Mouse (Mus musculus) R1 (cell line): ENCODE data around the gene Htr6.

ENCODE experiments used
- DNase-seq: peaks from one replicate; pipeline ENCODE4 v3.0.0-alpha.2; 2018; ENCODE audit warnings: low read depth, low spot score

Htr6 gene

DNA sequence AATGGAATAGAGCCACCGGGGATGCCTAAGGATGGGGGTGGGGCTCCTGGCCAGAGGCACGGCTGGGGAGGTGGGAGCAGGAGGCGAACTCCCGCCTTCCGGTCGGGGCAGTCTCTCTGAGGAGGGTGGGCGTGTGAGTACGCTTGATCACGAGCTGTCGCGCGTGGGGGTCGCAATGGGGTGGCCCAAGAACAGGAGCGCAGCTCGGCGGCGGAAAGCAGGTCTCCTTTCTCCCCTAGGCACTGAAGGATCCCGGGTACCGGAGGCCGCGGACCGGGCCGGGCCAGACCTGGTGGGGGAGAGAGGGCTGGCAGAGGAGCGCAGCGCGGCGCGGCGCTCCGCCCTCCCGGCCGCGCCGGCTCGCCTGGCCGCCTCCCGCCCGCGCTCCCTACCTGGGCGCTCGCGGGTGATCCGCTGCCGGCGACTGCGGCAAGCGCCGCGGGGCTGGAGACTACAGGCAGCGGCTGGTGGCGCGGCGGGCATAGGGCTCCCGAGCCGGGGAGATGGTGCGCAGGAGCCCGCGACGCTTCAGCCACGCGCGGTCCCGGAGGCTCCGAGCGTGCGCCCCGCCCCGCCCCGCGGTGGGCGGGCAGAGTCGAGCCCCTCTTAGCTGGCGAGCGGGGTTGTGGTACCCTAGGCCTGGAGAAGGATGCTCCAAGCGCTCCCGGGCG is at the start of gene Htr6:
Htr6 (minus strand) TSS at position 530 of the 671 bp plus-strand sequence.
- DNase-seq, result peak; percentile 59

DNA sequence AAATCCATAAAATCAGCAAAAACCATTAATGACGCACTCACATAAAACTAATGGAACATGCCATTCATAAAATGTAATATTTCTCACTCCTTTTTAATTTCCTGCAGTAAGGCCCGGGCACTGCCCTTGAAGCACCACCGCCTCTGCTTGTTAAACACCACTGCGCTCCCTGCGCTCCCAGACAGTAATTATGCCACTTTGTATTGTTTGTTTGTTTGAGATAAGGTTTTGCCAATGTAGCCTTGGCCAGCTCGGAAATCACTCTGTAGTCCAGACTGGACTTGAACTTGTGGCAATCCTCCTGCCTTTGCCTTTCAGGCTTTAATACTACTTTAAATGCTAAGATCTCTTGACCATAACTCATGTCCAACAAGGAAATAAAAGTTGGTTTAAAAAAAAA is 49.6 kb upstream of the Htr6 start:
- DNase-seq, result no peak

DNA sequence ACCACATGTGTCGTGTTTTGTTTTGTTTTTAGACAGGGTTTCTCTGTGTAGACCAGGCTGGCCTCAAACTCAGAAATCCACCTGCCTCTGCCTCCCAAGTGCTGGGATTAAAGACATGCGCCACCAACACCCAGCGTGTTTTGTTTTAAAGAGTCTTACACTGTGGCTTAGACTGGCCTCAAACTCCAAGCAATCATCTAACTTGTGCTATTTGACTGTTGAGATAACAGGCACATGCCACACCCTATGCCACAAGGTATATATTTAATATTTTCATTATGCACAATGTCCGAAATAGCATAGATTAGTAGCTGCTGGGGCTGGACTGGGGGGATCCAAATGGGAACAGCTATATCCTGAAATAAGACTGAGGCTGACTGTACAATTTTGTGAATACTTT is 47.2 kb upstream of the Htr6 start:
- no peak for DNase-seq

DNA sequence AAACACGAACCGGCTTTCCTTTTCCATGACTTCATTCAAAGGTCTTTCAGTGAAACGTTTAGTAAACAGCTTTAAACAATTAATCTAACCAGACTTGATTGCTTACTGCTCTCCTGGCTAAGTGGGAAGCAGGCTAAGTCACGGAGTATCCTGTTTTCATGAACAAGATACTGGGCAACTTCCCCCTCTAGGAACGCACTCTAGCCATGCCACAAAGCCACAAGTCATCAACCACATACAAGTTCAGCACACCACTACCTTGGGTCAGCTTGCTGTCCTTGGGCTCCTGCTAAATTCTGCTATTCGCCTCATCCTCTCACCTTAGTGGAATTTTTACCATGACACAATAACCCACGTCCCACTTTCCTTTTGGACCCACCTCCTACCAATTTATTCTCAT is 45.6 kb upstream of the Htr6 start:
- no peak for DNase-seq

DNA sequence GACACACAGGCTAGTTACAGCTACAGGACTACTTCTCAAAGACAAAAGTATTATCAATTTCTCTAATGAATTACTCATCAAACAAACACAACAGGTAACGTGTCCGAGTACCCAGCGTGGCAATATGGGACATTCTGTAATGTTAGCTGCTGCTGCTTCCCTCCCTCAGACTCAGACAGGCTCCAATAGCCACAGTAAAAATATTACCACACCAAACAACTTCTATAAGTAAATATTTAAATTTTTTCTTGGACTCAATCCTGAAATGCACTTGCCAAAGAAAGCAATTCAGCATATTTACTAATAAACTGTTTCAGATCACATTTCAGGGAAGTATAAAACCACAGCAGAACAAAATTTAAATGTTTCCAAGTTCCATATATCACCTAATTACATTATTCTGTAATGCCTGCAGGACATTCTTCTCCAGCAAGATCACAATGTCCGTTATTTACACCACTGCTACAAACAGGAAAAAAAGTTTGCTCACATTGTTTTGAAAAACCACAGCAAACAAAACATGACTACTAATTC is 45.0 kb upstream of the Htr6 start:
- no peak for DNase-seq

DNA sequence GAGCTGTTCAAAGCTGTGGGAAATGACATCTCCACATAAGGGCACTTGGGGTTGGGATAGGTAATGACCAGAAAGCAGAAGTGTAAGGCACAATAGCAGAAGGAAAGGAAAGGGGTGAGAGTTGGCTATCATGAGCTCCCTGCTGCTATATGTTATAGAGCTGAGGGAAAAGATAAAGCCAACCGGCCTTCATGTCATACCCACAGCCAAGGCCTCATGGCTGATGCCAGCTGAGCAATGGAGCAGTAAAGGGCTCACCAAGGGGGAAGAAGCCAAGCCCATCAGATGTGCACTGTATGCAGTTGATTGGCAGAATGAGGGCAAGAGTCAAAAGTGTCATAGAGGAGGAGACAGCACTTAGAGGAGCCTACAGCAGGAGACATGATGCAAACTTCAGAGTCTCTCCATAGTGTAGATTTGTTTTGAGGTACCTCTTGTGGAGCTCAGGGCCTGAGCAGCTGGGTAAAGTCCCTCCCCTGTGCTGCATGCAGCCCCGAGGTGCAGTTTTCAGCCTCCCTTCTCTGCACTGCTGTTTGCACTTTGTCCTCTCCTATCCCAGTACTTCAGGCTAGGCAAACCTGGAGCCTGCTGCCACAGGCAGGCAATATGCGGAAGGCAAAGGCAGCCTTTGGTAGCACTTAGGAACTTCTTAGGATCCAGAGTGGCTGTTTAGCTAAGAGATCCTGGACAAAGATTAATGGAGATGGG is 41.1 kb upstream of the Htr6 start:
- no peak for DNase-seq

DNA sequence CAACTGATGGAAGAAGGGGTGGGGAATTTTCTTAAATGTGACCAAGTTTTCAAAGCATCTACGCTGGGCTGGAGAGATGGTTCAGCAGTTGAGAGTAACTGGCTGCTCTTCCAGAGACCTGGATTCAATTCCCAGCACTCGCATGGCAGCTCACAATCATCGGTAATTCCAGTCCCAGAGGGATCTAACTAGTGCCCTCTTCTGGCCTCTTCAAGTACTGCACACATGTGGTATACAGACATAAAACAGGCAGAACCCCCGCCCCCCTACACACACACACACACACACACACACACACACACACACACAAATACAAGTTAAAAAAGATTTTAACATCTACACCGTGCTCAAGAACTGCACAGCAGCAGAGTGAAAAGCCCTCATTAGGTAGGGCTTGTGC is 40.4 kb upstream of the Htr6 start:
- DNase-seq, result peak; percentile 77

DNA sequence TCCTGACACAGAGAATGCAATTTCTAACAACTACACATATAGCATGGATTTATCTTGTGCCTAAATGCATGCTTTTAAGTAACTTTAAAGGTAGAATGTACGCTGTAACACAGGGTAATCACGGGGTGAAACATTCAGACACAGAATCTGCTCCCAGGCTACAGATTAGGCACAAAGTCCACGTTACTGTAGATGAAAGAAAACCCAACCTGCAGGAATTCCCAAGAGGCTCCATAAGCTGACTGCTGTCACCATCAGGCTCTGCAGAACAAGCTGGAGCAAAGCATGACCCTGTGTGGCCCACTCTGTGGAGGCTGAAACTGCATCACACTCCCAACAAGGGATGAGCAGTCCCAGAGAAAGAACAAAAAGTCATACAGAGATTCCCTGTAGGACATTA is 37.1 kb upstream of the Htr6 start:
- DNase-seq, result no peak

DNA sequence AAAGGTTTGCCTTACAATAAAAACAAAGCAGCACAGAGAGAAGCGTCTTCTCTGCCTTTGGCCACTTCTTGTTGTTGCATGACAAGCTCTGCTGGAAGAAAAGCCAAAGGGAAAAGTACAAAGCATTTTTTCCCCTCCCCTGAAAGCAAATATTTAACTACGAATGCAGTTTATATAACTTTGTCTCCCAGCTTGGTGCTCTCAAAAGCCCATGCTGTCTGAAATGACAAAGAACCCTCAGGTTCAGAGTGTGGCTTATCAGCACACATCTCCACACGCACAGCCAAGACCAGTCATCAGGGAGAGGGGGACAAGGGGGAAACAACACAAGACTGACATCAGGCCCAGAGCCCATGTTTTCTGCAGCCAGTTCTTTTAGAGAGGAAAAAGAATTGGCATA is 36.1 kb upstream of the Htr6 start:
- no peak for DNase-seq

DNA sequence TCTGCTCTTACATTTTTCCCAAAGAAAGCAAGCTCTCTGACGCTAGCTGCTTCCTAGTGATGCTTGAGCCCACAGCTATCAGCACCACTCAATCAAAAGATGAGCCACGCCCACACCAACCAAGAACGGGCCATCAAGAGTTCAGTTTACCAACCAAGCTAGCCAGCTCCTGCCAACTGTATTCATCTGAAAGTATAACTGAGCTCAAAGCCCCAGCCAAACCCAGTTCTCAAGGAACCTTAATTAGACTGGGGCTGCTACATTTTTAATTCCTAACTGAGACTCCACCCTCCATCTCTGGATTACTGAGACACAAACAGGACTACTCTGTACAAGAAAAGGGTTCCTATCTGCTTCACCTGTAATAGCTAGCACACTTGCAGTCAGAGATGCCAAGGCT is 35.5 kb upstream of the Htr6 start:
- DNase-seq, result no peak

DNA sequence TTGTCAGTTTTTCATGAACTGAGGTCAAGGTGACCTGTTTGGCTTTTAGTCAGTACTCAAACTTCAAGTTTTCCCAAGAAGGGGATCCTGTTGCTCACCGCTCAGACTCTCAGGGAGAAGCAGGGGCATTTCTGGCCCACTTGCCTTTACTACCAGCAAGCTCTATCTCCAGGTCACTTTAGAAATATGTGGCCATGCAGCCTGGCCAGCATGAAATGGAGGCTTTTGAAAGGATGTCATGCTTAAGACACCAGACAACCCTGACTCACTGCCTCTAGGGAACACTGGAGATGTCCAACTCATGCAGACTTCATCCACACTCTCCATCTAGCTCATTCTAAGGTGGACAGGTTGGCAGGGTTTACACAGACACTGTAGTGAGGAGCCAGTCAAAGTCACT is 30.1 kb upstream of the Htr6 start:
- DNase-seq, result no peak

DNA sequence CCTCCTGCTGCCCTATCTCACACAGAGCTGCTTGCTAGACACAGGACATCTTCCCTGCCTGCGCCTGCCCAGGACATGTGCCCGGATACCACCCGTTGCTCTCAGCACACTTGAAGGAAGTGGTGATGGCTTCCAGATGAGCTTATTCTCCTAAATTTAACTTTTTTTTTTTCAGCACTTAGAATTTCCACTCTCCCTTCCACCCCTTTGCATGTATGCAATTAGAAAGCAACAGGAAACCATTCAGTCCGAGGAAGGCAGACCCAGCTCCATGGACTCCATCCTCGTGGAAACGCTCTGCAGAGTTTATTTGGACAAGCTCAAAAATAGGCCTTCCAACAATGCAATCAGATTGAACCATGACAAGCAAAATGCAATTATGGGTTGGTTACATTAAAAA is 26.2 kb upstream of the Htr6 start:
- no peak for DNase-seq

DNA sequence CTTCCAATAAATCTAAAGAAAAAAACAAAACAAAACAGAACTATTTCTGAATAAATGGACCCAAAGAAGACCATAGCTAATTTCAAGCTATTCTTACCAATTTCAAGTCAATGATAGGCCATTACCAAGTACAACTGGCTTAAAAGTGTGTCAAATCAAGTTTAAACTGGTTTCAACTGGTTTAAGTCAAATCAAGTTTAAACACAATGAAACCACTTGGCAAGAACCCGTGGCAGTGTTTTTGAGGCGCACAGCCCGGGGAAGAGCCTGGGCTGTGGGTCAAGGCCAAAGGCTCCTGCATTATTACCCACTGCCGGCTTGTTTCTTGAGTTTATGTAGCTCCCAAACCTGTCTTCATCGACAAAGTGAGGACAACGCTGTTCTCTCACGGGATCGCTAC is 25.0 kb upstream of the Htr6 start:
- peak; percentile 31 for DNase-seq

DNA sequence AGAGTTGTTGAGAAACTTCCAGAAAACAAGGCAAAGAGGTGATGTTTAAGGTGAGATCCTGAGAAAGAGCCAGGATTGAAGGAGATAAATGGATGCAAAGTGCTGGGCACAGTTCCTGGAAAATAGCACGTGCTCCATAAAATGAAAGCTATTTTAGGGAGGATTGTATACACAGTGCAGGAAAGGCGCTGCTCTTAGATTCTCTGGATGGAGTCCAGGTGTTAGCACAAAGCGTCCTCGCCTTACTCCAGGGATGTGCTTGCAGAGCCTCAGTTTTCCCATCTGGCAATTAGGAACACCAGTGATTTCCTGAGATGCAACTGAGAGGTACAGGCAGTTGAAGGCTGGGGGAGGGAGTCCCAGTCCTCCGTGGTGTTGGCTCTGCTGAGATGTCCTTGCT is 20.8 kb upstream of the Htr6 start:
- no peak for DNase-seq

DNA sequence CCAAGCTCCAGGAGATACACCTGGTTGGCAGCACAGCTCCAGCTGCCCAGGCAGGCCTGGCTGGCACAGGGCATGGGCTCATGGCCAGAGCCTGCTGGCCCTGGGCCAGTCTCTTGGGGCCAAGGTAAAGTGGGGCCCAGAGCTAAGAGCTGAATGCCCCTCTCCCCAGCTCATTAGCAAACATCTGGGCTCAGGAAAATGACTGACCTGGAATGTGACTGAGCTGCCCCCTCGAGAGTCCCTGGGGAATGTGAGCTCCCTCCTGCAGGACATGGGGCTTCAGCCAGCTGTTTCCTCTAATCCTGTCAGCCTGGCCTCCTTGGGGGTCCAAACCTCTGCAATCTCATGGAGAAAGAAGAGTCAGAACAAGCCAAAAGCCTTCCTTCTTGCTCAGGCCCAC is 20.0 kb upstream of the Htr6 start:
- DNase-seq, result no peak

DNA sequence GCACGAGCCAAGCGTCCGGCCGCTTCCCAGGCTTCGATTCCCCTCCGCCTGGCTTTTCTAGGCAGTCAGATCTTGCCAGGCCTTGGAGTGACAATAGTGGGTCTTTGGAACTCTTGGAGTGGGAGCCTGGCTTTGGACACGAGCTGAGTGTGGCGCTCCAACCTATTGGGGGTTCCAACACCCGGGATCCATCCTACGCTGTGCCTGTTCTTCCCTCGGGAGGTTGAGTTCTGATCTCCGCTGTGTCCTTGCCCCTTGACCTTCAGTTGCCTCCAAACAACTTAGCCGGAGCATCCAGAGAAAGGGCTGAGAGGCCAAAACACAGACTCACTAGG is 17.8 kb upstream of the Htr6 start:
- peak; percentile 21 for DNase-seq

DNA sequence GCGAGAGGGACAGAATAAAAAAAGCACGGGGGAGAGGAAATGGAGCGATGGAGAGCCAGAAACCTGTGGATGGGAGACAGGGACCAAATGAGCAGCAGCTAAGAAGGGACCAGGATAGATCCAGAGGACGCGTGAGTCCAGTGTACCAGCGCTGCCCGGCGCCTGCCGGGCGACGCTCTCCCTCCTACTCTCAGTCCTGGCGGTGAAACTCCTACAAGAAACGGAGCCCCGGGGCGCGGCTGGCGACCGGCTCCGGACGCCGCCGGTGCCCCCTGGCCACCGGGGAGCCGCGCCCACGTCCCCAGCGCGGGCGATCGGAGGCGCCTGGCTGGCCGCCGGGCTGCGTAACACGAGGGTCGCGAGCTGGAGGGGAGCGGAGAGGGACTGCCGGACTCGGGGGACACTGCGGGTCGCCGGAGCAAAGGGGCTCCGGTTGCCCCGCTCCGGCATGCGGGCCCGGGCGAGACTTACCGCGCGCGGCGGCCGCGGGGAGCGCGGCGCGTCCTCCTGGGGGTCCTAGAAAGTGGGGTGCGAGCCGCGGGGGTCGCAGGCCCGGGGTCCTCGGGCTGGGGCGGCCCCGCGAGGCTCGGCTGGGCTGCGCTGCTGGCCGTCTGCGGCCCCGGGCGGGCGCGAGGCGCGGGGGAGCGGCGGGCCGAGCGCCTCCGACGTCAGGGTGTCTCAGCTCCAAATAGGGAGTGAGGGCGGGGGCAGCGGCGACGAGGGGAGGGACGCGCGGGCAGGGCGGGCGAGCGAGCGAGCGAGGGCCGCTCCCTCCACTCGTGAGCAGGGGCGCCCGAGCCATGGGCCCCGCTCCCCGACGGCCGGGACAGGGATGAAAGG is 17.2 kb upstream of the Htr6 start, which contains the start of gene Nbl1:
Nbl1 (minus strand) TSS at position 638 of the 840 bp plus-strand sequence.
- DNase-seq, result no peak

DNA sequence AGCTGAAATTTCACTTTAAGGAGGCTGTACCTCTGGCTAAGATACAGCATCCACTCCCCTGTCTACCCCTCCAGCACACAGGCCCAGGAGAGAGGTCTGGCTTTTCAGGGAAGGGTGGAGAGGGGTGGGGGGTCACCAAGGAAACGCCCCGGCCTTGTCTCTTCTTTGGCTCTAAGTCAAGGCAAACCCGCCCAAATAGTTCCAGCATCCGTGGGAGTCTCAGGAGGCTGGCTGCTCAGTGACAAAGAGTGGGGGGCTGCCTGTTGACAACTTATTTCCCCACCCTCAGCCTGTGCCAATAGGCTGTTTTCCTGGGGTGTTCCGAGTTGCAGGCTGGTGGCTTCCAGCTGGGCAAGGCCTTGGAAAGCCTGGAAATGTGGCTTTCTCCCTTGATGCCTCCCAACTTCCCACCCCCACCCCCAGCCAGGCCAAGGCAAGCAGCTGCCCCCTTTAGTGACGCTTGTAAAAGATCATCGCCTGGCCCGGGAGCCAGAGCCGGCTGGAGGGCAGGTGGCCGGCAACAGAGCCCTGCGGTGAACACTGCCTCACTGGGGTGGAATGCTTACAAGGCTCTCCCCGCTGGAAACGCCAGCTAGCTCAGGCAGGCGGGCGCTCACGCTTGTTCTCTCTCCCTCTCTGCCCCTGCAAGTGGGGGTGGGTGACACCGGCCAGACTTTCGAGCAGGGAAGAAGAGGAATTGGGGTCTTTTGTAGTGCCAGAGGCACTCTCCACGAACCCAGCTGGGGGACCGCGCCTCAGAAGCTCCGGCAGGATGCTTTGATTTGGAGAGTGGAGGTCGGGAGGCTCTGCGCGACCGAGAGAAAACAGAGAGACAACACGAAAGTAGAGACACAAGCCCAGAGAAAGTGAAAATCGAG is 16.3 kb upstream of the Htr6 start:
- peak; percentile 48 for DNase-seq

DNA sequence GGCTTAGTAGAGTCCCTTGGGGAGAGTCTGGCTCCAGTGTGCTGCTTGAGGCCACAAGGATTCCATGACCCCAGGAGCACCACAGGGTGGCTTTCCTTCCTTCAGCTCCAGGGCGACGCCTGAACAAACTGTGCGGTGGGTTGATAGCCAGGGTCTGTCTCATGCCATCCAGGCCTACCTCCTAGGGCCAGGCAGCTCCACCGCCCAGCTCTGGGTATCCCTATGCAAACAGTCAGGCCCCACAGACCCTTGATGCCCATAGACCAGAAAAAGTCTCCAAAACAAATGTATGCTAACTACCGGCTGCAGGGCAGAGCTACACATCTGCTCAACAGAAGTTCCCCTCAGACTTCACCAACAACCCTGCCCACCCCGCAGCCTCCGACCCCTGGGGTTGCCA is 15.7 kb upstream of the Htr6 start:
- DNase-seq, result no peak

DNA sequence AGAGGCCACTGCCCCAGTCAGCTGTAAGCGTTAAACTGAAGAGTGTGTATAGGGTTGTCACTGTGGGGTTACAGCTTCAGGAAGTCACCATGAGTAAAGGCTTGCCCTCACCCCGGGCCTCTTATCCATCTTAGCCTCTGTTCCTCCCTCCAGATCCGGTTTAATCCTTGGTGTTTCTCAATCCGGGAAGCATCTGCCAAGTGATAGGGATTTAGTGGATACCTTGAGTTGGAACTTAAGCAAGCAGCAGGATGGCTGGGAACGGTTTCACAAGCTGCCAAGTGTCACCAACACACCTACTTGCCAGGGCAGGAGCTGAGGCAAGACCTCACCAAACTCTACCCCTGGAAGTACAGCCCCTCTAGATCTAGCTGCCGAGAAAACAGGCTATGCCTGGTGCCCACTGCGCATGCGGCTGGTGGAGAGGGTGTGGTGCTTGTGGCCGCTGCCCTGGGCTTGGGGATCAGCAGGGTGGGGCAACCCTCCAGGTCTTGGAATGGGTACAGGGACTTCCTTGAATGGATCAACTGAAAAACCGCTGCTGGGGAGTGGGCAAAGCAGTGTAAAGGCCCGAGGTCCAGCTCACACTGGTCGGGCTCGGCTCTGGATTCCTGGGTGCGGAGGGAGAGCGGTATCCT is 15.1 kb upstream of the Htr6 start:
- peak; percentile 28 for DNase-seq
